Mouse (Mus musculus) liver (tissue): ENCODE measurements around the gene Ccr5.
"Not testable (repeated sequence)": the region's sequence is repeated elsewhere in the genome, so short reads cannot be mapped to it uniquely, and the experiment has no call there.

Experiments used
- DNase-seq: peaks from one replicate; pipeline ENCODE4 v3.0.0-alpha.2; 2020; ENCODE audit warnings: mixed read lengths

Ccr5 gene

GRCm38 (mm10) chr9:124121387-124122184 lies at the start of gene Ccr5:
Gene Ccr5, plus strand, starts transcription at chr9:124121543.
- no peak for DNase-seq

GRCm38 (mm10) chr9:124079803-124080202 lies 41.5 kb upstream of the Ccr5 start:
- DNase-seq, result no peak

- not testable (repeated sequence) for DNase-seq
Observed at GRCm38 (mm10) chr9:124080471-124080870, 40.9 kb upstream of the Ccr5 start.

- no peak for DNase-seq
Observed at GRCm38 (mm10) chr9:124090441-124090840, 30.9 kb upstream of the Ccr5 start.

GRCm38 (mm10) chr9:124099127-124099526 lies 22.2 kb upstream of the Ccr5 start:
- DNase-seq, result no peak

GRCm38 (mm10) chr9:124100357-124100756 lies 21.0 kb upstream of the Ccr5 start:
- no peak for DNase-seq

- DNase-seq, result no peak
Observed at GRCm38 (mm10) chr9:124101723-124102122, 19.6 kb upstream of the Ccr5 start, which contains the start of gene Ccr2. Gene Ccr2, plus strand, starts transcription at chr9:124101950.

- no peak for DNase-seq
Observed at GRCm38 (mm10) chr9:124103199-124103598, 18.1 kb upstream of the Ccr5 start.

GRCm38 (mm10) chr9:124105196-124105595 lies 16.1 kb upstream of the Ccr5 start:
- DNase-seq, result no peak

GRCm38 (mm10) chr9:124107232-124107631 lies 14.1 kb upstream of the Ccr5 start:
- no peak for DNase-seq

- no peak for DNase-seq
Observed at GRCm38 (mm10) chr9:124108356-124109127, 12.8 kb upstream of the Ccr5 start.

GRCm38 (mm10) chr9:124111997-124112396 lies 9.3 kb upstream of the Ccr5 start:
- DNase-seq, result no peak

- no peak for DNase-seq
Observed at GRCm38 (mm10) chr9:124112591-124113239, 8.6 kb upstream of the Ccr5 start.

- DNase-seq, result no peak
Observed at GRCm38 (mm10) chr9:124113777-124114176, 7.6 kb upstream of the Ccr5 start.

- DNase-seq, result peak; percentile 62
Observed at GRCm38 (mm10) chr9:124118489-124118888, 2.9 kb upstream of the Ccr5 start.

GRCm38 (mm10) chr9:124125576-124125975 lies 4.2 kb downstream of the Ccr5 start:
- DNase-seq, result no peak

- DNase-seq, result peak; percentile 21
Observed at GRCm38 (mm10) chr9:124126373-124126772, 5.0 kb downstream of the Ccr5 start.

- DNase-seq, result no peak
Observed at GRCm38 (mm10) chr9:124127412-124127811, 6.1 kb downstream of the Ccr5 start.

GRCm38 (mm10) chr9:124128379-124128778 lies 7.0 kb downstream of the Ccr5 start:
- peak; percentile 23 for DNase-seq

- not testable (repeated sequence) for DNase-seq
Observed at GRCm38 (mm10) chr9:124132899-124133298, 11.6 kb downstream of the Ccr5 start.

GRCm38 (mm10) chr9:124134919-124135318 lies 13.6 kb downstream of the Ccr5 start:
- DNase-seq, result not testable (repeated sequence)

- peak; percentile 22 for DNase-seq
Observed at GRCm38 (mm10) chr9:124137619-124138018, 16.3 kb downstream of the Ccr5 start.

GRCm38 (mm10) chr9:124138055-124138775 lies 16.9 kb downstream of the Ccr5 start:
- peak; percentile 76 for DNase-seq
